Mouse (Mus musculus) embryonic facial prominence, embryonic 13.5 days (tissue): ENCODE results near the gene Slc1a3. TPM values are rescaled to one million over a fixed set of nuclear protein-coding genes. Genes with fewer than 3 reads are reported as not detected.

Experiments used
- ATAC-seq: fragments of 200-750 bp; cut with Nextera tagmentation; 2 replicates; pipeline ENCODE4 v1.8.0; 2017; ENCODE audit warnings: low read depth; ENCODE audit not compliant: insufficient number of reproducible peaks, insufficient read depth, low FRiP score, low TSS enrichment
- H3K27ac ChIP-seq: fragments of 300-500 bp; sonication (generic); 2 replicates; pipeline ENCODE4 v1.5.1; 2015; ENCODE audit warnings: moderate library complexity, mild to moderate bottlenecking, inconsistent platforms
- H3K27me3 ChIP-seq: fragments of 300-500 bp; sonication (generic); 2 replicates; pipeline ENCODE4 v1.6.1; 2015; ENCODE audit warnings: mild to moderate bottlenecking, inconsistent platforms
- H3K36me3 ChIP-seq: fragments of 300-500 bp; sonication (generic); 2 replicates; pipeline ENCODE4 v1.6.1; 2015; ENCODE audit warnings: mild to moderate bottlenecking, inconsistent platforms
- H3K4me1 ChIP-seq: fragments of 300-500 bp; sonication (generic); 2 replicates; pipeline ENCODE4 v1.6.1; 2015; ENCODE audit warnings: inconsistent platforms
- H3K4me2 ChIP-seq: fragments of 300-500 bp; sonication (generic); 2 replicates; pipeline ENCODE4 v1.6.1; 2015; ENCODE audit warnings: moderate library complexity, mild to moderate bottlenecking, inconsistent platforms
- H3K4me3 ChIP-seq: fragments of 300-500 bp; sonication (generic); 2 replicates; pipeline ENCODE4 v1.5.1; 2015; ENCODE audit warnings: mild to moderate bottlenecking, inconsistent platforms
- H3K9ac ChIP-seq: fragments of 300-500 bp; sonication (generic); 2 replicates; pipeline ENCODE4 v1.6.1; 2015; ENCODE audit warnings: mild to moderate bottlenecking, inconsistent platforms
- H3K9me3 ChIP-seq: fragments of 300-500 bp; sonication (generic); 2 replicates; pipeline ENCODE4 v1.6.1; 2016; ENCODE audit warnings: inconsistent platforms
- WGBS: fragments of 180-500 bp; shearing (Covaris S2); methylation state at CpG from one replicate; pipeline ENCODE4 v1.1.7; 2015; ENCODE audit warnings: mixed read lengths; 5-methylcytosine and 5-hydroxymethylcytosine counted together
- polyA plus RNA-seq: library from polyadenylated mRNA; unstranded; fragments of >200 nt; fragmentation: Nextera tagmentation; extraction: Ambion mirVana; gene quantifications from 2 replicates; pipeline ENCODE4 v1.2.1, GENCODE M21; 2015

The Slc1a3 gene
- polyA plus RNA-seq, 1 experiment from 2014 or later, result 37.2 TPM

GRCm38 (mm10) chr15:8658086-8658980 lies 52.2 kb downstream of the Slc1a3 start:
- Histone ChIP-seq H3K4me3 (no peak overlapping the region), H3K27me3 (no peaks in the 10 kb centered on the region), H3K4me1 (peaks cover 62% of the 10 kb centered on the region), H3K4me2 (no peak overlapping the region), H3K9ac (no peak overlapping the region), H3K36me3 (no peaks in the 10 kb centered on the region), H3K27ac (no peak overlapping the region), H3K9me3 (no peaks in the 10 kb centered on the region)
- no peak for ATAC-seq
- WGBS, result 62% methylated on average over 8 of the region's 8 CpGs

GRCm38 (mm10) chr15:8655251-8655650 lies 55.3 kb downstream of the Slc1a3 start:
- no peak overlapping the region for H3K9ac ChIP-seq
- ATAC-seq, result 0 out of 2 replicates have a peak, but pooled peaks have one; percentile 29
- H3K4me2 ChIP-seq, result peak overlapping the region; percentile 43
- peak overlapping the region; percentile 86 for H3K27ac ChIP-seq
- peaks cover 55% of the 10 kb centered on the region for H3K4me1 ChIP-seq
- 11% methylated on average over 9 of the region's 9 CpGs for WGBS
- no peaks in the 10 kb centered on the region for H3K27me3 ChIP-seq
- H3K4me3 ChIP-seq, result no peak overlapping the region
- peaks cover under 1% of the 10 kb centered on the region; the same call in 1 of the 2 replicates for H3K36me3 ChIP-seq
- no peaks in the 10 kb centered on the region for H3K9me3 ChIP-seq

GRCm38 (mm10) chr15:8652637-8653036 lies 57.9 kb downstream of the Slc1a3 start:
- Histone ChIP-seq H3K4me3 (no peak overlapping the region), H3K9me3 (no peaks in the 10 kb centered on the region), H3K4me2 (no peak overlapping the region), H3K36me3 (peaks cover 6% of the 10 kb centered on the region; the same call in 1 of the 2 replicates), H3K27ac (no peak overlapping the region), H3K27me3 (no peaks in the 10 kb centered on the region), H3K4me1 (peaks cover 41% of the 10 kb centered on the region), H3K9ac (no peak overlapping the region)
- ATAC-seq, result no peak
- 88% methylated on average over 8 of the region's 8 CpGs for WGBS

- 78% methylated on average over 8 of the region's 8 CpGs for WGBS
Observed at GRCm38 (mm10) chr15:8643997-8644692, 66.4 kb downstream of the Slc1a3 start.

GRCm38 (mm10) chr15:8639856-8640255 lies 70.7 kb downstream of the Slc1a3 start:
- Histone ChIP-seq H3K4me3 (no peak overlapping the region), H3K27ac (no peak overlapping the region), H3K9ac (no peak overlapping the region), H3K9me3 (no peaks in the 10 kb centered on the region), H3K4me2 (no peak overlapping the region), H3K4me1 (0 out of 2 replicates have a peak, but pooled peaks cover 5% of the 10 kb centered on the region), H3K36me3 (peaks cover 32% of the 10 kb centered on the region), H3K27me3 (no peaks in the 10 kb centered on the region)
- ATAC-seq, result no peak
- WGBS, result 73% methylated on average over 2 of the region's 2 CpGs

More at GRCm38 (mm10) chr15:8643997-8644692, 66.4 kb downstream of the Slc1a3 start:
- peaks cover 22% of the 10 kb centered on the region for H3K36me3 ChIP-seq
- H3K9me3 ChIP-seq, result no peaks in the 10 kb centered on the region
- H3K9ac ChIP-seq, result no peak overlapping the region
- ATAC-seq, result no peak
- H3K27ac ChIP-seq, result no peak overlapping the region
- H3K4me1 ChIP-seq, result no peaks in the 10 kb centered on the region
- no peaks in the 10 kb centered on the region for H3K27me3 ChIP-seq
- no peak overlapping the region for H3K4me3 ChIP-seq
- no peak overlapping the region for H3K4me2 ChIP-seq

- Histone ChIP-seq H3K4me2 (no peak overlapping the region), H3K9ac (no peak overlapping the region), H3K27me3 (no peaks in the 10 kb centered on the region), H3K9me3 (no peaks in the 10 kb centered on the region), H3K27ac (no peak overlapping the region), H3K4me3 (no peak overlapping the region), H3K4me1 (0 out of 2 replicates have a peak, but pooled peaks cover 5% of the 10 kb centered on the region), H3K36me3 (peaks cover 32% of the 10 kb centered on the region)
- peak; percentile 64 for ATAC-seq
- 82% methylated on average over 15 of the region's 15 CpGs for WGBS
Observed at GRCm38 (mm10) chr15:8638568-8639325, 71.8 kb downstream of the Slc1a3 start.

GRCm38 (mm10) chr15:8637283-8637682 lies 73.3 kb downstream of the Slc1a3 start:
- H3K9me3 ChIP-seq, result no peaks in the 10 kb centered on the region
- no peak overlapping the region for H3K27ac ChIP-seq
- H3K27me3 ChIP-seq, result no peaks in the 10 kb centered on the region
- no peak overlapping the region for H3K9ac ChIP-seq
- 83% methylated on average over 2 of the region's 2 CpGs for WGBS
- no peak overlapping the region for H3K4me2 ChIP-seq
- ATAC-seq, result no peak
- no peak overlapping the region for H3K4me3 ChIP-seq
- H3K36me3 ChIP-seq, result peaks cover 25% of the 10 kb centered on the region
- H3K4me1 ChIP-seq, result peaks cover 9% of the 10 kb centered on the region

GRCm38 (mm10) chr15:8635974-8636373 lies 74.6 kb downstream of the Slc1a3 start:
- H3K27ac ChIP-seq, result no peak overlapping the region
- no peak overlapping the region for H3K4me2 ChIP-seq
- peaks cover 19% of the 10 kb centered on the region for H3K36me3 ChIP-seq
- ATAC-seq, result no peak
- no peaks in the 10 kb centered on the region for H3K27me3 ChIP-seq
- H3K9ac ChIP-seq, result no peak overlapping the region
- H3K4me1 ChIP-seq, result peaks cover 12% of the 10 kb centered on the region
- no peak overlapping the region for H3K4me3 ChIP-seq
- 89% methylated on average over 15 of the region's 15 CpGs for WGBS
- H3K9me3 ChIP-seq, result no peaks in the 10 kb centered on the region

GRCm38 (mm10) chr15:8634807-8635206 lies 75.8 kb downstream of the Slc1a3 start:
- H3K4me3 ChIP-seq, result no peak overlapping the region
- 83% methylated on average over 4 of the region's 4 CpGs for whole genome bisulfite sequencing
- peaks cover 15% of the 10 kb centered on the region for H3K36me3 ChIP-seq
- no peaks in the 10 kb centered on the region for H3K27me3 ChIP-seq
- H3K9ac ChIP-seq, result no peak overlapping the region
- no peak for ATAC-seq
- no peak overlapping the region for H3K27ac ChIP-seq
- peaks cover 20% of the 10 kb centered on the region for H3K4me1 ChIP-seq
- no peaks in the 10 kb centered on the region for H3K9me3 ChIP-seq
- no peak overlapping the region for H3K4me2 ChIP-seq

GRCm38 (mm10) chr15:8634355-8634754 lies 76.2 kb downstream of the Slc1a3 start:
- Histone ChIP-seq H3K27ac (no peak overlapping the region), H3K4me1 (peaks cover 25% of the 10 kb centered on the region), H3K27me3 (no peaks in the 10 kb centered on the region), H3K9ac (no peak overlapping the region), H3K4me2 (no peak overlapping the region), H3K9me3 (no peaks in the 10 kb centered on the region), H3K4me3 (no peak overlapping the region), H3K36me3 (peaks cover 15% of the 10 kb centered on the region)
- ATAC-seq, result no peak
- 75% methylated on average over 3 of the region's 3 CpGs for WGBS

GRCm38 (mm10) chr15:8633375-8633774 lies 77.2 kb downstream of the Slc1a3 start:
- no peak for ATAC-seq
- H3K27ac ChIP-seq, result no peak overlapping the region
- no peak overlapping the region for H3K4me3 ChIP-seq
- H3K9me3 ChIP-seq, result no peaks in the 10 kb centered on the region
- H3K4me2 ChIP-seq, result no peak overlapping the region
- WGBS, result 65% methylated on average over 6 of the region's 6 CpGs
- H3K9ac ChIP-seq, result no peak overlapping the region
- H3K36me3 ChIP-seq, result peaks cover 9% of the 10 kb centered on the region
- peaks cover 26% of the 10 kb centered on the region for H3K4me1 ChIP-seq
- peaks cover under 1% of the 10 kb centered on the region; the same call in 1 of the 2 replicates for H3K27me3 ChIP-seq
